Mouse (Mus musculus) lung, adult 18-20 months (tissue): ENCODE measurements around the gene Mrtfa.
"Not testable (repeated sequence)": the region's sequence is repeated elsewhere in the genome, so short reads cannot be mapped to it uniquely, and the experiment has no call there.

Source experiments
- DNase-seq, 2 experiments: peaks; one replicate each; pipeline ENCODE4 v3.0.0; 2022; ENCODE audit warnings: mixed read lengths in 2 of 2

The Mrtfa gene

GRCm38 (mm10) chr15:81190630-81191178 lies at the start of gene Mrtfa:
Gene Mrtfa, minus strand, starts transcription at chr15:81190757.
- DNase-seq, result peak; percentile 100

DNA sequence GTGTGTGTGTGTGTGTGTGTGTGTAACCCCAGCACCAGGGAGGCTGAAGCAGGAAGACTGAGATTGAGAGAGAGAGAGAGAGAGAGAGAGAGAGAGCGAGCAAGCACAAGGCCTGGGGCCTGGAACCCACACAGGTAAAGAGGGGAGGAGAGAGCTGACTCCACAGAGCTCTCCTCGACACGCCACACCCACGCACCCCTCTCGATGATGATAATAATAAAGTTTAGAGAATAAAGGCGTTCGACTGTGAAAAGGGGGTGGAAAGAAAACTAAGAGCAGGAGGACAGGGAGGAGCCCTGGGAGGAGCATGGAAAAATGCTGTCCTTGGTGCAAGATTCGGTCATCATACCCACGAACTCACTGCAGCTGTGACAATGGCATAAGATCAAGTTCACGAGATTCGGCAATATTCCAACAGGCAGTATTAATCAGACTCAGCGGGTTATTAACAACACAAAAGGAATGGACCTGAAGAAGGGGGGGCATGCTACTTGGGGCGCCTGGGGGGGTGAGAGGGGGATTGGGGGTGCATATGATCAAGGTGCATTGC lies 49.3 kb upstream of the Mrtfa start:
- DNase-seq, result peak in 1 of 2 experiments; percentile 38

DNA sequence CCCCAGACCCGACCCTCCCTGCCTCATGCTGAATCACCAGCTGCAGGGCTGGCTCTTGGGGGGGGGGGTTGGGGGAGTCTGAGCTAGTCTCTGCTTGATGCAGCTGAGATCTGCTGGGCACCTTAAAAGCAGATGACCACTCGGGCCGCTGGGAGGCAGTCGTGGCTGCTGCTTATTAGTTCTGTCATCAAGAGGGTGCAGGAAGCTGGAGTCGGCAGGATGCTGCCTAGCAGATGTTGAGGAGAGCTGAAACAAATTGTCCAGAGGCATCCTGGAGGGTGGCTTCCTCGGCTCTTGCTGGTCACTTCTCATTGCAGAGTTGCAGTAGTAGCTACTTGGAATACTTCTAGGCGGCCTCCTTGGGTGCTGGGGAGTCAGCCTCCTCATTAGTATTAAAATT lies 48.7 kb upstream of the Mrtfa start:
- DNase-seq, result peak; percentile 27 to 63

DNA sequence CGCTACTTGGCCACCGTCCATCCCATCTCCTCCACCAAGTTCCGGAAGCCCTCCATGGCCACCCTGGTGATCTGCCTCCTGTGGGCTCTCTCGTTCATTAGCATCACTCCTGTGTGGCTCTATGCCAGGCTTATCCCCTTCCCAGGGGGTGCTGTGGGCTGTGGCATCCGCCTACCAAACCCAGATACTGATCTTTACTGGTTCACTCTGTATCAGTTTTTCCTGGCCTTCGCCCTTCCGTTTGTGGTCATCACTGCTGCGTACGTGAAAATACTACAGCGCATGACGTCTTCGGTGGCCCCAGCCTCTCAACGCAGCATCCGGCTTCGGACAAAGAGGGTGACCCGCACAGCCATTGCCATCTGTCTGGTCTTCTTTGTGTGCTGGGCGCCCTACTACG lies 46.9 kb upstream of the Mrtfa start:
- DNase-seq, result no peak

DNA sequence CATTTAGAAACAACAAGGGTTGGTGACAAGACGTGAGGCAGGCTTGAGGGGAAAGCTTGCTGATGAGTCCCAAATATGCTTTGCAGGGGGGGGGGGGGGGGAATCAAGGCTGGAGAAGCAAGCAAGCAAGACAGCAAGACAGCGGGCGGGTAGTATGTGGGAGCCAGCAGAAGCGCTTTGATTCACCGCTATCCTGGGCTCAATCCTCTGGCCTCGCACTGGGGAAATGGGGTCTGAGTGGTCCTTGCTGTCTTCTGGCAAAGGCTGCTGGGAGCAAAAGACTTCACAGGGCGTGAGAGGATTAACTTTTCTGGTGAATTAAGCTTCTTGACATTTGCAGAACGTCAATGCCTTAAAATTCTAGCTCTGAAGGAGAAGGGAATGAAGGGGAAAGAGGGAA lies 45.5 kb upstream of the Mrtfa start:
- DNase-seq, result no peak

- DNase-seq, result peak; percentile 19 to 33
Observed at GRCm38 (mm10) chr15:81235086-81235920, 44.7 kb upstream of the Mrtfa start, which contains the start of gene Mchr1. Gene Mchr1, plus strand, starts transcription at chr15:81235499.

DNA sequence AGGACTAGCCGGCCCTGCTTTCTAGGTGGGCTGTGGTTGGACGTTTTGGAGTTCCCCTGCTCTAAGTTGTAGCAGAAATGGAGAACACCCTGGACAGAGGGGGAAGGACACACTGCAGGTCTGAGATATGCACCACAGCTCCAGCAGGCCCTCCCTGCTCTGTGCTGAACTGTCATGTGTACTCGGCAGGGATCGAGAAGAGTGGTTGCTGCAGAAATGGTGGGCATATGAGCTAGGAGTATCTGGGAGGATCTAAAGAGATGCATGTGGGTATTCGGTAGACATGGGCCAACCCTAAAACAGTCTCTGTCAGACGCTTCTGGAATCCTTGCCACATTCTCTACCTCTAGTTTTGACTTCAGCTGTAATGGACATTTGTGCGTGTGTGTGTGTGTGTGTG lies 40.8 kb upstream of the Mrtfa start:
- DNase-seq, result no peak

- DNase-seq, result no peak
Observed at GRCm38 (mm10) chr15:81229791-81230190, 39.2 kb upstream of the Mrtfa start.

- DNase-seq, result no peak
Observed at GRCm38 (mm10) chr15:81228258-81228657, 37.7 kb upstream of the Mrtfa start.

- no peak for DNase-seq
Observed at GRCm38 (mm10) chr15:81227275-81227674, 36.7 kb upstream of the Mrtfa start.

DNA sequence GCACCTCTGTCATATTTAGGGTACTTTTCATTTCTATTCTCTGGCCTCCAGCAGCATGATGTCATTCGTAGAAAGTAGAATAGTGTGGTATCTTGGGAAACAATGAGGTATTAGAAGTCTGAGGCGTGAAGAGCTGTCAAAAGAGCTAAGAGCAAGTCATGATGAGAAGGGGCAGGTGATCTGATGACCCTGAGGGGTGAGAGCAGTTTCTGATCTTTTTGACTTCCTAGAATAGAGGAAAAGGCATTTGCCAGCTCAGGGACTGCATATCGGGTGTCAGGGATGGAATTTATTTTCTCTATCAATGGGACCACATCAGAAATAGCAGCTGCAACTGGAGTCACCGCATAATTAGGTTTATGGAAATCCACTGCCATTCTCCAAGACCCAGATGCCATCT lies 36.2 kb upstream of the Mrtfa start:
- DNase-seq, result no peak

DNA sequence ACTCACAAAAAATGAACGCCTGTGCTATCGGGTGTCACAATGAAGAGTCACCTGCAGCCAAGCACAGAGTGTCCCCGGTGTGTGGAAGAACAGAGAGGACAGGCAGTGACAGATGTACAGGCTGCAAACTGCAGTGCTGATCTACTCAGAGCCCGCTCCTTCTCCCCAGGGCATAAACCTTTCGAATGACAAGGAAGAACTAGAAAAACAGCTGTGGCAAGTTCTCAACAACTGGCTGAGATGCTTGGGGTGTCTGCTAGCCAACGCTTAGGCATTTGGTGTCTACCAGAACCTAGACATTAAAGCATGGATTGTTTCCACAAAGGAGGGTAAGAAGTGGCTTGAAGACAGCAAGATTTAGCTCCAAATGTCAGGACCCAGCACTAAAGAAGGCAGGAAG lies 35.2 kb upstream of the Mrtfa start:
- DNase-seq, result no peak

- no peak for DNase-seq
Observed at GRCm38 (mm10) chr15:81225016-81225415, 34.5 kb upstream of the Mrtfa start.

DNA sequence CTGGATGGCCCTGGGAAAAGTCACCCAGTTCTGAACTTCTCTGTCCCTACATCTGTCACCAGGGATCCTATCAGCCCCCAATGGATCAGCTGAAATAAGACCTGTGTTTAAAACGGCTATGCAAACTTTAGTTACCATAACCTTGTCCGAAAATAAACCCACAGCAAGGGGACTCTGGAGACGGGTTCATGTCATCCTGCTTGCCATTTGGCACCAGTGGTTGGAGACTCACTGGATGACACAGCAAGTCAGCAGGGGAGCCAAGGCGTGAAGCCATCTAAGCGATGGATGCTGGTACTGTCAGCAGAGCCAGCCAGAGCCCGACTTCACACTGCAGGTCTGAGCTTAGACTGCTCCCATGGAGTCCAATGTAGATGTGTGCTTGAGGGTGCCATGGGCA lies 30.9 kb upstream of the Mrtfa start:
- no peak for DNase-seq

- DNase-seq, result not testable (repeated sequence)
Observed at GRCm38 (mm10) chr15:81220051-81220450, 29.5 kb upstream of the Mrtfa start.

GRCm38 (mm10) chr15:81219054-81219453 lies 28.5 kb upstream of the Mrtfa start:
- no peak for DNase-seq

GRCm38 (mm10) chr15:81216906-81217653 lies 26.5 kb upstream of the Mrtfa start:
- no peak for DNase-seq

GRCm38 (mm10) chr15:81212976-81213375 lies 22.4 kb upstream of the Mrtfa start:
- DNase-seq, result peak; percentile 41 to 65

DNA sequence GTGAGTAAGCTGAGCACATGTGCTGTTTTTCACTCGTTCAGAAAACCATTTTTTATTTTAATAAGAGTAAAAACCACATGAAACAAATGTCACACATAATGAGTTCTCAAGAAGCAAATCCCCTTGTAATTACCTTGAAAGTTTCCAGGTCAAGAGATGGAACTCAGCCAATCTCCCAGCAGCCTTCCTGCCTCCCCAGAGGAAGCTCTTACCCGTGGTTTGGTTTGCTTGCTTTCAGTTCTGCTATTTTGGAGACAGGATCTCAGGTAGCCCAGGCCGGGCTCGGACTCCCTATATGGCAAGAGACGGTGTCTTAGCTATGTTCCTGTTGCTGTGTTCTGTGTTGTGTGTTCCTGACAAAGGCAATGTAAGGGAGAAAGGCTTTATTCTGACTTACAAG lies 19.9 kb upstream of the Mrtfa start:
- no peak for DNase-seq

GRCm38 (mm10) chr15:81202462-81202861 lies 11.9 kb upstream of the Mrtfa start:
- DNase-seq, result no peak

GRCm38 (mm10) chr15:81199372-81199959 lies 8.9 kb upstream of the Mrtfa start:
- DNase-seq, result peak; percentile 13 to 63

DNA sequence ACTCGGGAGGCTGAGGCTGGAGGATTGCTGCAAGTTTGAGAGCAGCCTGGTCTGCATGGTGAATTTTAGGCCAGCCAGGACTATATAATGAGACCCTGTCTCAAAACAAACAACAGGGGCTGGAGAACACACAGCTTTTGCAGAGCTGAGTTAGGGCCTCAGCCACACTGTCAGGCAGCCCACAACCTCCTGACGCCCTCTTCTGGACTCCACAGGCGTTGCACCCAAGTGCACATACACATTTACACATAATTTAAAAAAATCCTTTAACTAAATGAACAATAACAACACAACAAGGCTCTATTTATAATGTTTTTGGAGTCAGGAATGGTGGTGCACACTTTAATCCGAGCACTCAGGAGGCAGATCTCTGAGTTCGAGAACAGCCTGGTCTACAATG lies 7.9 kb upstream of the Mrtfa start:
- DNase-seq, result no peak

GRCm38 (mm10) chr15:81197197-81197596 lies 6.6 kb upstream of the Mrtfa start:
- DNase-seq, result no peak
